Mouse (Mus musculus) lung, adult 2 months (tissue): Measurements from ENCODE around the gene Vps11.
A peak's percentile ranks its signal among the peaks of the same experiment; 100 is the strongest.

Experiments
- CTCF ChIP-seq: fragments of 200-500 bp; IDR thresholded peaks from 2 replicates; pipeline ENCODE4 v1.5.1; 2011; ENCODE audit warnings: mild to moderate bottlenecking, low read length, control low read depth; ENCODE audit not compliant: insufficient read depth
- POLR2A ChIP-seq: fragments of 200-500 bp; IDR thresholded peaks from 2 replicates; pipeline ENCODE4 v1.6.1; 2011; ENCODE audit warnings: low read depth, mild to moderate bottlenecking, control low read depth, low read length, borderline replicate concordance; ENCODE audit errors: extremely low read depth

DNA sequence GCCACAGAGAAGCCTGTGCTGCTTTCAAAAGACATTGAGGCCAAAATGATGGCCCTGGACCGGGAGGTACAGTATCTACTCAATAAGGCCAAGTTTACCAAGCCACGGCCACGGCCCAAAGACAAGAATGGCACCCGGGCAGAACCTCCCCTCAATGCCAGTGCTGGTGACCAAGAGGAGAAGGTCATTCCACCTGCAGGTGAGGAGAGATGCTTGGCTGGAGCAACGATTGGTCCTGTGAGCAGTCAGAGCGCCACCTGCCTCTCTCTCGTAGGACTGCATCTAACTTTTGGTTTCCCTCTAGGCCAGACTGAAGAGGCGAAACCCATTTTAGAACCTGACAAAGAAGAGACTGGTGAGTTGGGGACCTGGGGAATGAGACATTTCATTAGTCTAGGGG is 27.8 kb upstream of the Vps11 start:
- peak; percentile 86 for TF ChIP-seq CTCF
- no peak for TF ChIP-seq POLR2A
